In genomic region chr1:72378151-72378550, GRCm38 (mm10) we compare ENCODE assay signal across 24 mouse cellular contexts.
A peak's percentile ranks its signal among the peaks of the same experiment; 100 is the strongest.
DNase-seq lines count a peak whose midpoint lies in the region; ATAC-seq and TF ChIP-seq lines count a peak whose summit lies in the region.
"Had no signal": no experiment of that assay in that cellular context is flagged by ENCODE, and none has a peak within 500 bp of the region (broad histone marks: within the 10 kb centered on the region; RNA-seq: fewer than 3 reads in every experiment).

No protein-coding gene starts in this region.

- H3K36me3 ChIP-seq in lung, embryonic 14.5 days (ENCODE audit: insufficient read depth): no peaks in the 10 kb centered on the region
- H3K36me3 ChIP-seq in ES-E14 (ENCODE audit: control insufficient read depth, insufficient read depth, low read length, poor library complexity, severe bottlenecking): peaks cover 6% of the 10 kb centered on the region
- no peaks in the 10 kb centered on the region for H3K36me3 ChIP-seq in forebrain, embryonic 14.5 days (ENCODE audit: control insufficient read depth, insufficient read depth, low read length)
- H3K36me3 ChIP-seq: embryonic facial prominence, embryonic 15.5 days; forebrain, embryonic 15.5 days had no signal

- 70% methylated on average over 4 of the region's 4 CpGs for whole genome bisulfite sequencing in lung, embryonic 14.5 days
- WGBS in forebrain, embryonic 14.5 days: 79% methylated on average over 4 of the region's 4 CpGs

- TF ChIP-seq CTCF in lung, embryonic 14.5 days (IDR thresholded peaks at IDR 0.05; ENCODE audit: low read depth): no peak

- no peak overlapping the region for H3K9ac ChIP-seq in lung, embryonic 14.5 days
- no peak overlapping the region for H3K9ac ChIP-seq in ES-E14 (ENCODE audit: insufficient read depth, low read depth, low read length, poor library complexity, severe bottlenecking)
- no peak overlapping the region for H3K9ac ChIP-seq in forebrain, embryonic 14.5 days (ENCODE audit: low read length)
- H3K9ac ChIP-seq: embryonic facial prominence, embryonic 13.5 days; embryonic facial prominence, embryonic 15.5 days; forebrain, embryonic 12.5 days; forebrain, embryonic 15.5 days; forebrain, postnatal 0 days had no signal

- no peaks in the 10 kb centered on the region for H3K4me1 ChIP-seq in lung, embryonic 14.5 days (ENCODE audit: insufficient read depth)
- H3K4me1 ChIP-seq in ES-E14 (ENCODE audit: control insufficient read depth in 2 of 2, insufficient read depth in 2 of 2, low read length in 2 of 2, poor library complexity in 1 of 2): peaks cover 2 to 11% of the 10 kb centered on the region in 2 experiments; a peak in 2 of 4 replicates
- H3K4me1 ChIP-seq in forebrain, embryonic 14.5 days (ENCODE audit: control insufficient read depth, insufficient read depth, low read length): no peaks in the 10 kb centered on the region
- H3K4me1 ChIP-seq: embryonic facial prominence, embryonic 13.5 days; embryonic facial prominence, embryonic 15.5 days had no signal

- ATAC-seq in lung, embryonic 14.5 days (ENCODE audit: insufficient read depth): no peak
- no peak for ATAC-seq in forebrain, embryonic 14.5 days
- ATAC-seq: forebrain, embryonic 15.5 days; forebrain, postnatal 0 days had no signal

- H3K27ac ChIP-seq in lung, embryonic 14.5 days (ENCODE audit: low read depth): no peak overlapping the region
- no peak overlapping the region for H3K27ac ChIP-seq in ES-E14 (ENCODE audit: insufficient read depth, low read depth, low read length, poor library complexity, severe bottlenecking)
- H3K27ac ChIP-seq in forebrain, embryonic 14.5 days (ENCODE audit: low read depth, low read length): no peak overlapping the region
- H3K27ac ChIP-seq: embryonic facial prominence, embryonic 13.5 days; embryonic facial prominence, embryonic 15.5 days; forebrain, embryonic 10.5 days; forebrain, embryonic 12.5 days had no signal

- H3K4me3 ChIP-seq in lung, embryonic 14.5 days (ENCODE audit: low read depth, low read length): no peak overlapping the region
- H3K4me3 ChIP-seq in ES-E14 (ENCODE audit: insufficient read depth in 1 of 2, low read depth in 1 of 2, low read length in 2 of 2, poor library complexity in 1 of 2, severe bottlenecking in 1 of 2): no peak overlapping the region
- H3K4me3 ChIP-seq in forebrain, embryonic 14.5 days (ENCODE audit: low read depth, low read length): no peak overlapping the region
- H3K4me3 ChIP-seq: embryonic facial prominence, embryonic 13.5 days; embryonic facial prominence, embryonic 15.5 days; erythroblast, embryonic 14.5 days; forebrain, embryonic 10.5 days; forebrain, embryonic 12.5 days; forebrain, embryonic 15.5 days had no signal

- DNase-seq in lung, embryonic 14.5 days: peak; percentile 41
- no peak for DNase-seq in lung, adult 18-20 months
- DNase-seq in ES-CJ7 (ENCODE audit: low read depth, low spot score) (peak; percentile 81), ES-E14 (ENCODE audit: low read depth, low spot score) (peak; percentile 28), ZHBTc4 (ENCODE audit: low read depth, low spot score) (peak; percentile 88)
- no peak for DNase-seq in gastrocnemius, adult 18-20 months (ENCODE audit: low spot score)
- no peak for DNase-seq in forebrain, embryonic 14.5 days (ENCODE audit: low spot score)
- DNase-seq: adrenal gland, adult 2 months; adrenal gland, postnatal 10 days; adrenal gland, postnatal 25 days; cerebellum, adult 11 months; cerebellum, adult 18-20 months; cerebellum, adult 8-10 months; cerebellum, adult 9-11 months; cerebellum, postnatal 14 days; cerebellum, postnatal 36 days; embryo, embryonic 11 days; forebrain, postnatal 0 days had no signal

- H3K9me3 ChIP-seq in lung, embryonic 14.5 days (ENCODE audit: low read depth, low read length): no peaks in the 10 kb centered on the region
- no peaks in the 10 kb centered on the region for H3K9me3 ChIP-seq in ES-E14 (ENCODE audit: control insufficient read depth, insufficient read depth, low read depth, low read length)
- H3K9me3 ChIP-seq in forebrain, embryonic 14.5 days (replicated peaks; ENCODE audit: control insufficient read depth, low read length): no peaks in the 10 kb centered on the region
- H3K9me3 ChIP-seq: embryonic facial prominence, embryonic 13.5 days; embryonic facial prominence, embryonic 15.5 days; forebrain, embryonic 10.5 days; forebrain, embryonic 12.5 days; forebrain, embryonic 15.5 days had no signal

- in situ Hi-C loops in ES-E14 (cut with MboI; ENCODE audit: low sequenced_read_pairs in 2 of 2, unreplicated experiment in 2 of 2): no loop called here

- no peaks in the 10 kb centered on the region for H3K27me3 ChIP-seq in lung, embryonic 14.5 days (ENCODE audit: insufficient read depth, low read length)
- no peaks in the 10 kb centered on the region for H3K27me3 ChIP-seq in forebrain, embryonic 14.5 days (replicated peaks; ENCODE audit: control insufficient read depth, insufficient read depth, low read length)
- H3K27me3 ChIP-seq: embryonic facial prominence, embryonic 13.5 days; embryonic facial prominence, embryonic 15.5 days; forebrain, embryonic 12.5 days; forebrain, embryonic 15.5 days had no signal

- no peak overlapping the region for H3K4me2 ChIP-seq in lung, embryonic 14.5 days
- H3K4me2 ChIP-seq in forebrain, embryonic 14.5 days (ENCODE audit: low read length): no peak overlapping the region
- H3K4me2 ChIP-seq: embryonic facial prominence, embryonic 13.5 days; embryonic facial prominence, embryonic 15.5 days; forebrain, embryonic 12.5 days; forebrain, embryonic 15.5 days had no signal

TF ChIP-seq in ES-E14, 5 proteins besides CTCF, POLR2A, EP300 and RAD21:
- TF ChIP-seq CHD2 (IDR thresholded peaks at IDR 0.05; ENCODE audit: low read depth, low read length) (no peak), MAFK (IDR thresholded peaks at IDR 0.05; ENCODE audit: insufficient read depth, low read depth, low read length) (0 out of 2 replicates have a peak, but pooled peaks have one; percentile 12)

Comparison
In these comparisons a context has a peak if more than half of its experiments do, and no peak if none do; other contexts are left out.
1. DNase-seq: peak in lung, embryonic 14.5 days (single experiment), ES-CJ7 (single experiment), ES-E14 (single experiment) and ZHBTc4 (single experiment); none in lung, adult 18-20 months (0 of 2), gastrocnemius, adult 18-20 months (single experiment) and forebrain, embryonic 14.5 days (single experiment).